Mouse (Mus musculus): ENCODE measurements around the gene Commd1. TPM values are rescaled to one million over a fixed set of nuclear protein-coding genes. Genes with fewer than 3 reads are reported as not detected.

Gene Commd1
- polyA plus RNA-seq, 1 experiment from 2014 or later = 372 TPM

DNA sequence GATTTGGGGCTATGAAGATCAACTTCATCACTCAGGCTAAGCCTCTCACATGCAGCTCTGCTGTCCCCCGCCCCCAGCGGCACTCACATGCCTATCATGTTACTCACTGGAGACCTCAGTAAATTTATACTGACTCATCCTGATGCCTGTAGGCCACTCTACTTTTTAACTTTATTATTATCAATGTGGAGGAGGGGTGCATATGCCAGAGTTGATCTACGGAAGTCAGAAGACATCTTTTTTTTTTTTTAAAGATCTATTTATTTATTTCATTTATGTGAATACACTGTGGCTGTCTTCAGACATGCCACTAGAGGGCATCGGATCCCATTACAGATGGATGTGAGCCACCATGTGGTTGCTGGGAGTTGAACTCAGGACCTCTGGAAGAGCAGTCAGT lies 16.7 kb downstream of the Commd1 start:
- Histone ChIP-seq H3K36me3 (peaks cover 22% of the 10 kb centered on the region), H3K9me3 (peaks cover 28% of the 10 kb centered on the region)
- 86% methylated on average over 4 of the region's 4 CpGs for WGBS

DNA sequence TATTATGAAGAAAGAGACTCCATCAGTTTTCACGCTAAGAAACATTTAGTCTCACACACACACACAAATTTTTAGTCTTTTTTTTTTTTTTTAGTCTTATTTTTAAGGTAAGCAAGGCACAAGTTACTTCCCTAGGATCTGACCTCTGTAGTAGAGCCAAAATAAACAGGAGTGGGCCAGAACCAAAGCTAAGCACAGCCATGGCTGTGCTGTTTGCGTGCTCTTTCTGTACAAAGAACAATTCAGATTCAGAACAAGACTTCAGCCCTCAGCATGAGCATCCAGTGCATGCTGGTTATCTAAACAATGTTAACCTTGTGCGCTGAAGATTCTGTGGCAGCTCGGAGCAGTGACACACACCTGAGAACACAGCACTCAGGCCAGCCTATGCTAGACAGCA lies 17.8 kb downstream of the Commd1 start:
- Histone ChIP-seq H3K27me3 (no peaks in the 10 kb centered on the region), H3K9me3 (peaks cover 22% of the 10 kb centered on the region), H3K9ac (no peak overlapping the region), H3K36me3 (peaks cover 17% of the 10 kb centered on the region), H3K4me1 (0 out of 2 replicates have a peak, but pooled peaks cover 2% of the 10 kb centered on the region), H3K27ac (no peak overlapping the region; the same call in 1 of the 2 replicates), H3K4me2 (replicated peaks) (no peak overlapping the region), H3K4me3 (no peak overlapping the region)
- no peak for ATAC-seq (ENCODE audit: low FRiP score, low read depth)
- WGBS = 81% methylated on average over 4 of the region's 4 CpGs

More for the DNA sequence above, 16.7 kb downstream of the Commd1 start:
- Histone ChIP-seq H3K4me2 (replicated peaks) (no peak overlapping the region), H3K27ac (no peak overlapping the region), H3K9ac (no peak overlapping the region), H3K4me3 (no peak overlapping the region), H3K4me1 (0 out of 2 replicates have a peak, but pooled peaks cover 2% of the 10 kb centered on the region), H3K27me3 (no peaks in the 10 kb centered on the region)
- ATAC-seq (ENCODE audit: low FRiP score, low read depth) = no peak

DNA sequence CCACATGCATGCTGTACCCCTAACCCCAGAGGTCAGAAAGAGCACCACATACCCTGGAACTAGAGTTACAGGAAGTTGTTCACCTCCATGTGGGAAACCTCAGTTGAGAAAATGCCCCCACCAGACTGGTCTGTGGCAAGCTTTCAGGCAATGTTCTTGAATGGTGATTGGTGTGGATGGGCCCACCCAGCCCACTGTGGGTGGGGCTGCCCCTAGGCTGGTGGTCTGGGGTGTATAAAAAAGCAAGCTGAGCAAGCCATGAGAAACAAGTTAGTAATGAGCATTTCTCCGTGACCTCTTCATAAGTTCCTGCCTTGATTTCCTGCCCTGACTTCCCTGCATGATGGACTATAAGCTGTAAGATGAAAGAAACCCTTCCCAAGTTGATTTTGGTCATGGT lies 20.1 kb downstream of the Commd1 start:
- Histone ChIP-seq H3K36me3 (peaks cover 6% of the 10 kb centered on the region), H3K27ac (no peak overlapping the region), H3K4me3 (no peak overlapping the region), H3K27me3 (no peaks in the 10 kb centered on the region), H3K4me1 (0 out of 2 replicates have a peak, but pooled peaks cover 2% of the 10 kb centered on the region), H3K4me2 (replicated peaks) (no peak overlapping the region), H3K9me3 (peaks cover 10% of the 10 kb centered on the region), H3K9ac (no peak overlapping the region)
- peak; percentile 11; the same call in 1 of the 2 replicates for ATAC-seq (ENCODE audit: low FRiP score, low read depth)
- WGBS = 73% methylated on average over 1 of the region's 1 CpGs

DNA sequence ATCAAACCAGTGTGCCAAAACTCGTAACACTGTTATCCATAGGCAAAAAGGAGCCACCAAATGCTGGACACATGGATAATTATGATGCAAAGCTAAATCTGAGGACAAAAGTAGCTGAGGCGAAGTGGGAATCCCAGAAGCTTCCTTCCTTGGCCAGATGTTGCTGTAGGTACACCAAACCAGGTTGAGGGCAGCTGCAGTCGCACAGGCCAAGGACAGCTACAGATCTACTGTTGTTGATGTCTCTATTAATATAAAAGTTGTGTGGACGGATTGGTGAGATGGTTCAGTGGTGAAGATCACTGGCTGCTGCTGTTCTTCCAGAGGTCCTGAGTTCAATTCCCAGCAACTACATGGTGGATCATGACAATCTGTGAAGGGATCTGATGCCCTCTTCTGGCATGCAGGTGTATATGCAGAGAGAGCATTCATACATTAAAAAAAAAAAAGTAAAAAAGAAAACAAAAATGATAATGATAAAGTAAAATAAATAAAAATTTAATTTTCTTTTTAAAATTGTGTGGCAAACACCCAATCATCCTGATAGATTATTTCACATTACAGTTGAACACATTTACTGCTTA lies 24.3 kb downstream of the Commd1 start:
- WGBS = 91% methylated on average over 4 of the region's 4 CpGs
- Histone ChIP-seq H3K4me1 (no peaks in the 10 kb centered on the region), H3K4me3 (no peak overlapping the region), H3K36me3 (peaks cover 16% of the 10 kb centered on the region), H3K27me3 (no peaks in the 10 kb centered on the region), H3K9me3 (no peaks in the 10 kb centered on the region), H3K27ac (no peak overlapping the region), H3K4me2 (replicated peaks) (no peak overlapping the region), H3K9ac (no peak overlapping the region)
- ATAC-seq (ENCODE audit: low FRiP score, low read depth) = no peak

DNA sequence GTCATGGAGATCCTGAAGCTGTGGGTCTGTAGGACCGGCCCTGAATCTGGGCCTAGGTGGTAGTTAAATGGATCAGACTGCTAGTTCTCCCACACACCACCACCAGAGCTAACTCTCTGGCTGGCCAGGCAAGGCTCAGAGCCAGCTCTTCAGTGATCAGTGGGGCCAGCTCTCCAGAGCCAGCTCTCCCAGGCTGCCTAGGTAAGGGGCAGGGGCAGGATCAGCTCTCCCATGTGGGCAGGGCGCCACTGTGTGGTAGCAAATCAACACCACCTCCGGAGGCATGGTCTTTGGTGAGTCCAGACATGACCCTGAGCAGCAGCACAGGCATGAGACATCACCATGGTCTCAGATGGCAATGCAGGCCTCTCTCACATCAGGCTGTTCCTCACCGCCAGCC lies 25.4 kb downstream of the Commd1 start:
- Histone ChIP-seq H3K27me3 (no peaks in the 10 kb centered on the region), H3K9me3 (no peaks in the 10 kb centered on the region), H3K27ac (no peak overlapping the region), H3K4me3 (no peak overlapping the region), H3K4me1 (no peaks in the 10 kb centered on the region), H3K36me3 (peaks cover 24% of the 10 kb centered on the region), H3K9ac (no peak overlapping the region), H3K4me2 (replicated peaks) (no peak overlapping the region)
- 80% methylated on average over 4 of the region's 4 CpGs for whole genome bisulfite sequencing
- ATAC-seq (ENCODE audit: low FRiP score, low read depth) = no peak

DNA sequence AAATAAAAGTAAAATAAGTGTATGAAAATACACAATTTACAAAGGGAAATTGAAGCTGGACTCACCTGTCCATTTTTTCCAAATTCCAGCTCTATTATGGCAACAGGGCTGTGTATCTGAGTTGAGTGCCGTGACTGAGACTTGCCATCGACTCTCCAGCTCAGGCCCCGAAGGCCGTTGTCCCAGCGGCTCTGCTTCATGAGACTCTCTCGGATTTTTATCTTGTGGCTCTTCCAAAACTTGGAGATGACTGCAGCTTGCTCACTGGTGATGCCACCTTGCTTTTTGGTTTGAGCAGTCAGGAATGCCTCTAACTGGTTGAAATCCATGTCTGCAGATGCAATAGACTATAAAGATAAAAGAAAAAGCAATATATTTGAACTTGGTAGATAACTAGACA lies 25.8 kb downstream of the Commd1 start:
- 94% methylated on average over 6 of the region's 6 CpGs for WGBS
- no peaks in the 10 kb centered on the region for H3K4me1 ChIP-seq

DNA sequence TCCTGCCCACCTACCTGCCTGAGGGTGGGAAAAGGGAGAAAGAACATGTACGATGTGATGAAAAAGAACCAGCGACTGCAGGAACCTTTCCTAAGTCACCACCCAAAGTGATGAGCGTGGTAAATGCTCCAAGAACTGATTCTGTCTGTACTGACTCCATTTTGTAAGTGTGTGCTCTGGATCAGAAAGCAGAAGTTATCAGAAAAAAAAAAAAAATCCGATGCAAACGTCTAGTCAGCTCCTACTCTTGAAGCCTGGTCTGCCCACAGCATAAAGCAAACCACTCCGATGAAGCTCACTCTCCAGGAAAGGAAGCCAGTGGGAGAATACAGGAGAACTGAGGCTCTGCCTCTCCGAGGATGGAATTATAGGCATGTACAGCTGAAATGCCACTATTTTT lies 29.5 kb downstream of the Commd1 start:
- H3K36me3 ChIP-seq = peaks cover 24% of the 10 kb centered on the region
- no peak overlapping the region for H3K4me2 ChIP-seq (replicated peaks)
- H3K4me1 ChIP-seq = no peaks in the 10 kb centered on the region
- H3K9ac ChIP-seq = no peak overlapping the region
- 84% methylated on average over 7 of the region's 7 CpGs for WGBS
- H3K27ac ChIP-seq = no peak overlapping the region
- H3K9me3 ChIP-seq = no peaks in the 10 kb centered on the region
- ATAC-seq (ENCODE audit: low FRiP score, low read depth) = no peak
- no peak overlapping the region for H3K4me3 ChIP-seq
- H3K27me3 ChIP-seq = no peaks in the 10 kb centered on the region

More for the DNA sequence above, 25.8 kb downstream of the Commd1 start:
- Histone ChIP-seq H3K9ac (no peak overlapping the region), H3K4me2 (replicated peaks) (no peak overlapping the region), H3K9me3 (no peaks in the 10 kb centered on the region), H3K27ac (no peak overlapping the region), H3K36me3 (peaks cover 24% of the 10 kb centered on the region), H3K27me3 (no peaks in the 10 kb centered on the region), H3K4me3 (no peak overlapping the region)
- ATAC-seq (ENCODE audit: low FRiP score, low read depth) = no peak

DNA sequence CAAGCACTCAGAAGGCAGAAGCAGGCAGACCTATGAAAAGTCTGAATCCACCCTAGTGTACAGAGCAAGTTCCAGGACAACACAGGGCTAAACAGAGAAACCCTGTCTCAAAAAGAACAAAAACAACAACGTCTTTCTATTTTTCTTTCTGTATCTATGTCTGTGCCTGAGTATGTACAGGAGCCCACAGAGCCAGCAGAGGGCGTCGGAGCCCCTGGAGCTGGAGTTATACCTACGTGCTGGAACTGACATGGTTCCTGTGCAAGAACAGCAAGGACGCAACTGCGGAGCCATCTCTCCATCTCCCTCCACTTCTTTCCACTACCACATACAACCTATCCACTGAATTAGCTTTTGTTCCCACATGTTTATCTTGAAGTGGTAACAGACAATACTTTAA lies 32.1 kb downstream of the Commd1 start:
- Histone ChIP-seq H3K9ac (no peak overlapping the region), H3K4me3 (no peak overlapping the region), H3K36me3 (peaks cover 15% of the 10 kb centered on the region), H3K4me1 (no peaks in the 10 kb centered on the region), H3K27me3 (no peaks in the 10 kb centered on the region), H3K4me2 (replicated peaks) (no peak overlapping the region), H3K27ac (no peak overlapping the region), H3K9me3 (no peaks in the 10 kb centered on the region)
- 92% methylated on average over 6 of the region's 6 CpGs for WGBS
- ATAC-seq (ENCODE audit: low FRiP score, low read depth) = no peak

DNA sequence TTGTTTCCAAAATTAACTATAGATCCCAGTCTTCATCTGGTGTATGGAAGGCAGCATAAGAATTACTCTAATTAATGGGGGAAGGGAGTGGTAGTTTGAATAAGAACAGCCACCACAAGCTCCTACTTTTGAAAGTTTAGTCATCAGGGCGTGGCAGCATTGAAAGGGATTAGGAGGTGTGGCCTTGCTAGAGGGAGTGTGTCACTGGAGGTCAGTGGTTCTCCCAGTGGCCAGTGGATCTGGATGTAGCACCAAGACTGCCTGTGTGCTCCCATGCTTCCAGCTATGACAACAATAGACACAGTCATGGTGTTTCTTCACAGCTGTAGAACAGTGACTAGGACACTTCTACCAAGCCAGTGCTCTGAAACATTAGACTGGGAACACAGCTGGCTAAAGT lies 33.1 kb downstream of the Commd1 start:
- WGBS = 84% methylated on average over 1 of the region's 1 CpGs
- H3K9me3 ChIP-seq = no peaks in the 10 kb centered on the region
- H3K4me2 ChIP-seq (replicated peaks) = no peak overlapping the region
- no peak overlapping the region for H3K4me3 ChIP-seq
- ATAC-seq (ENCODE audit: low FRiP score, low read depth) = no peak
- H3K4me1 ChIP-seq = no peaks in the 10 kb centered on the region
- H3K9ac ChIP-seq = no peak overlapping the region
- peaks cover 10% of the 10 kb centered on the region for H3K36me3 ChIP-seq
- H3K27ac ChIP-seq = no peak overlapping the region
- H3K27me3 ChIP-seq = no peaks in the 10 kb centered on the region

DNA sequence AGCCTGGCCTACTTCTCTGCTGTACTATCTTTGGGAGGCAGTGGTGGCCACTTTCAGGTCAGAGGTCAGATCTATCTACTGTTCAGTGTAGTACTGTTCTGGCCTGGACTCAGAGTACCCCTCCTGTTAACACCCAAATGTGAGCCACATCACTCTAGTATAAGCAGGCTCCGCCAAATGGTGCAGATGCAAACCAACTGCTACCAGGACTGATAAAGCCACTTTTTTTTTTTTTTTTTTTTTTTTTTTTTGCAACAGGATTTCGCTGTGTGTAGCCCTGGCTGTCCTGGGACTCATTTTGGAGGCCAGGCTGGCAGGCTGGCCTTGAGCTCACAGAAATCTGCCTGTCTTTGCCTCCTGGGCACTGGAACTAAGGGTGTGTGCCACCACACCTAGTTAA lies 43.2 kb downstream of the Commd1 start:
- no peaks in the 10 kb centered on the region for H3K27me3 ChIP-seq

DNA sequence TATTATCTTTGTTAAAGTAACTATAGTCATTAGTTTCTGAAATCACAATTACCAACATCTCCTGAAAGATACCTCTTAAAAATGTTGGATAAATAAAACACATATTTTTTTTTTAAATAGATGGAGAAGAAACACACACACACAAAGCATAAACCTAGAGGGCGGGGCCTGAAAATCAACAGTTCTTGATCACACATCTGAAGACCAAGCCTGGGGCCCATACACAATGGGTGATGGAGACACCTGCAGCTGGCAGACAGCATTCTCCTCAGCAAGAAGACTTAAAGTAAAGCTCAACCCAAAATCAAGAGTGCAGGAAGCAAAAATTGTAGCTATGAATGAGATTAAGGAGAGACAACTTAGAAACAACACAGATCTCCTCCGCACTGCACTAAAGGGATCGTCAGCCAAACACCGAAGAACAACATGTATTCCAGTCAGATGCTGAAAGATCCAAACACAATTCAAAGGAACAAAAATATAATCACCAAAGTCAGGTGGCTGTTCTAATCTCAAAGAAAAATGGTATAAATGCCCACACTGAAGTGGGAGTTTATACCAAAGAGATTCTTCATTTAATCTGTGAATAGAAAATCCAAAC lies 44.4 kb downstream of the Commd1 start:
- no peaks in the 10 kb centered on the region for H3K36me3 ChIP-seq
- H3K4me1 ChIP-seq = no peaks in the 10 kb centered on the region
- H3K27ac ChIP-seq = no peak overlapping the region
- no peak overlapping the region for H3K9ac ChIP-seq
- H3K27me3 ChIP-seq = no peaks in the 10 kb centered on the region
- no peak for ATAC-seq (ENCODE audit: low FRiP score, low read depth)
- no peak overlapping the region for H3K4me3 ChIP-seq
- no peak overlapping the region for H3K4me2 ChIP-seq (replicated peaks)
- H3K9me3 ChIP-seq = no peaks in the 10 kb centered on the region
- WGBS = 94% methylated on average over 4 of the region's 4 CpGs

More for the DNA sequence above, 43.2 kb downstream of the Commd1 start:
- no peaks in the 10 kb centered on the region for H3K4me1 ChIP-seq
- no peak overlapping the region for H3K27ac ChIP-seq
- no peak overlapping the region for H3K4me3 ChIP-seq
- WGBS = 93% methylated on average over 2 of the region's 2 CpGs
- no peaks in the 10 kb centered on the region for H3K9me3 ChIP-seq
- no peak overlapping the region for H3K4me2 ChIP-seq (replicated peaks)
- H3K9ac ChIP-seq = no peak overlapping the region
- H3K36me3 ChIP-seq = no peaks in the 10 kb centered on the region
- no peak for ATAC-seq (ENCODE audit: low FRiP score, low read depth)

DNA sequence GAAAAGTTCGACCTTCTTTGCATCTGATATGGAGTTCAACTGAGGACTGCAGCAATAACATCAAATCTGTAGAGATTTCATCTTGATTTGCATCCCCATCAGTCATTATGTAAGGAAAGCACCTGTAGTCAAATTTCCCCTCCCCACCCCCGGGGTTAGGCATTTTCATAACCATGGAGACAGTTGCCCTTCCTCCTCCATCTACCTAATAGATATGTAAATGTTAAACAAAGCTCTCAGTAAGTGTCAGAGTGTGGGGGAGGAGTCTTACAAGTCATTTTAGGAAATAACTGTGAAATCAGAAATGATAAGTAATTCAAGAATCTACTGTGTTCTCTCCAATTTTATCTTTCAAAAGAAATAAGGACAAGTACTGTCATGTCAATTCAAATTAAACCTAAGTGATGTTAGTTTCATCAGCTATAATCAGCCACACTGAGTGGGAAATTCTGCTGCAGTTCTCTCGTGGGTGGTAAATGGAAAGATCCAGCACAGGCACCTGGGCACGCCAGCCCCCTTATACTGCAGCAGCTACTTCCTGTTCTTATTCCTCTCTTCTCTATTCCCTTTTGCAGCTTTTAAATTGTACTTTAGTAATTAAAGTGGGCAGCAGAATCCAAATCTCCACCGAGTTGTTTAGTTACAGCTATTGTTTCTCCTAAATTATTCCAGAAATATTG lies 45.6 kb downstream of the Commd1 start:
- Histone ChIP-seq H3K36me3 (no peaks in the 10 kb centered on the region), H3K9me3 (no peaks in the 10 kb centered on the region), H3K27me3 (no peaks in the 10 kb centered on the region), H3K9ac (no peak overlapping the region), H3K4me3 (no peak overlapping the region), H3K4me2 (replicated peaks) (no peak overlapping the region), H3K27ac (no peak overlapping the region), H3K4me1 (no peaks in the 10 kb centered on the region)
- WGBS = 66% methylated on average over 5 of the region's 5 CpGs
- no peak for ATAC-seq (ENCODE audit: low FRiP score, low read depth)
